Mouse (Mus musculus) megakaryocyte, adult 5-6 weeks (primary cell): Measurements from ENCODE around the gene Wdfy1. TPM values are rescaled to one million over a fixed set of nuclear protein-coding genes. Genes with fewer than 3 reads are reported as not detected.
A peak's percentile ranks its signal among the peaks of the same experiment; 100 is the strongest.

Source experiments
- ATAC-seq: 2 replicates; pipeline ENCODE4 v1.8.0; 2016; ENCODE audit warnings: mild to moderate bottlenecking, inconsistent platforms; ENCODE audit not compliant: poor library complexity, severe bottlenecking
- total RNA-seq, 2 experiments: library from RNA; stranded (forward) in 1 of 2; stranded (reverse) in 1 of 2; fragments of 153-499, 151-499 nt in 1 of 2; fragments of 221-1000, 200-1000 nt in 1 of 2; gene quantifications; 2 replicates each; pipeline versions ENCODE4 v1.2.3 to v1.2.4; 2015 to 2017

The Wdfy1 gene
- total RNA-seq, 2 experiments from 2014 or later = 9.0 to 18.4 TPM

GRCm38 (mm10) chr1:79713081-79713480 is 62.9 kb downstream of the Wdfy1 start:
- ATAC-seq = no peak

GRCm38 (mm10) chr1:79711147-79712126 is 64.5 kb downstream of the Wdfy1 start:
- ATAC-seq = peak; percentile 90

DNA sequence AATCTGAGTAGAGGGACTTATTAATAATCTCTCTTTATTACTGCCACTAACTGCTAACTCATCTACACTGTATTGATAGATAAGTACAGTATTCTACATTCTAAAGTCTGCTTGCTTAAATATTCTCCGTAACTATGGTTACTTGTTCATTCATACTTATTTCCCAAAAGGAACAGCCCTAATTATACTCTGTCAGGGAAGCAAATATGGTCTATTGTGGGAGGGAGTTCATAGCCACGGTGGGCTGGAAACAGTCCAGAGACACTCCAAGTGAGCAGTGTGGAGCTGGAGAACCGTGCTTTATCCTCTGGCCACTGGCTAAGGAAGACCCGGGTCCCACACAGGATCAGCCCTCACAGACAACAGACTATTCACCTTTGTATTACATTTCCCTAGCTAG is 65.3 kb downstream of the Wdfy1 start:
- ATAC-seq = peak; percentile 7

DNA sequence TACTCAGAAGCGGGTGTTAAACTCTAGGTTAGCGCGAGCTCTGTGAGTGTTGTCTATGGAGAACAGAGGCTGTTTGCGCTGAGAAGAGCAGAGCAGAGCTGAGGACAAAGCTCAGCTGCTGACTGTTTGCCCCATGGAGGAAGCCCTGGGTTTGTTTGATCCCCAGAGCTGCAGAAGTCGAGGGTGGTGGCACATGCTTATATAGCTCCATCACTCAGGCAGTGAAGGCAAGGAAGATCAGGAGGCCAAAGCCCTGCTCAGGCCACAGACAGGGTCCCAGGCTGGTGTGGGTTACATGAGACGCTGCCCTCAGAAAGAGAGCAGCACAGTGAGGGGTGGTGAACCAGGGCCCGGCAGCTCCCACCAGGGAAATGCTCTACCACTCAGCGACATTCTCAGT is 65.7 kb downstream of the Wdfy1 start:
- no peak for ATAC-seq

DNA sequence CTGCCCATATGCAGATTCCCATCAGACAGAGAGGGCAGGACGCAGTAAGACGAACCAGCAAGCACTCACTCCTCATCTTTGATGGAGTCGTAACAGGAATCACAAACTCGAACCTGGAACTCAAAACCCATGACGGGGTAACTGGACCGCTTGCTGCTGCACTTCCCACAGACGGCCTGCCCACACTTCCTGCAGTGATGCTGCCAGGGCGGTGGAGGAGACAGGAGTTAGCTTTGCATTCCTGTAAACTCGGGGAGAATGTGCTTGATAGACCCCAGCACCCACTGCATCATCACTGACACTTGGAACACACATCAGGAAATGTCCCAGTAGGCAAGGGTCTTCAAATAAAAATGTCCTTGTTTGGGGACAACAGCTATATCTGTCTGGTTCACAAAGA is 68.6 kb downstream of the Wdfy1 start:
- ATAC-seq = no peak

GRCm38 (mm10) chr1:79706707-79707106 is 69.2 kb downstream of the Wdfy1 start:
- no peak for ATAC-seq

DNA sequence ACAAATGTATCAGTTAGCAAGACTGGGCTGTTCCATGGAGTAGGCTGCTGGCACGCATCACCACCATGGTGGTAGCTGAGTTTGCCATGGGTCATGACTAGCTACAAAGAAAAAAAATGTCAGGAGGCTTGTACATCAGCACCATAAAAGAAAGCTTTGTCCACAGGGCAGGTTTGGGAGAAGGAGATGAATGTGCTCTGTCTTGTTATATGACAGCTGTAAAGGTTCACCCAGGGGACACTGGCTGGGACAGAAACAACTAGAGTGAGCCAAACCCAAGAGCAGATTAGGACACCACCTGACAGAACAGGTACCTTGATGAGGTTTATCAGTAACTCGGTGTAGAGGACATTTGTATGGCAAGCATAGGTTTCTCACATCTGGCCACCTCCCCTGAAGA is 71.3 kb downstream of the Wdfy1 start:
- ATAC-seq = no peak

GRCm38 (mm10) chr1:79703520-79703919 is 72.4 kb downstream of the Wdfy1 start:
- ATAC-seq = no peak

DNA sequence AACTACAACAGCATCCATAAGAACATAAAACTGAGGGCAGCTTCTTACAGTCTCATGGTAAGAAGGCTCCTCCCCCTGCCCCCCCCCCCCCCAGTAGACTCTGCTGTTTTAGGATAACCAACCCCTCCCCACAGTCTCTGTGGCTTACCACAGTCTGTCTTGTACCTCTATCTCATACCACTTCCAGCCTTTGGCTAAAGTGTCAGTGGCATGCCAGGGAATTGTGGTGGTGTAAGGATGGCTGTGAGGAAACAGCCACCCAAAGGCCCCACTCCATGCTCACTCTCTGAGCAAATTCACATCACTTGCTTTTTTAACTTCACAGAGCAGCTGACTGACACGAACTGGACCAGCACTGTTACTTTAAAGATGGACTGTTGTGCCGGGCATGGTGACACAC is 77.4 kb downstream of the Wdfy1 start:
- ATAC-seq = peak; percentile 22; the same call in 1 of the 2 replicates

GRCm38 (mm10) chr1:79697382-79697781 is 78.6 kb downstream of the Wdfy1 start:
- ATAC-seq = peak; percentile 92

DNA sequence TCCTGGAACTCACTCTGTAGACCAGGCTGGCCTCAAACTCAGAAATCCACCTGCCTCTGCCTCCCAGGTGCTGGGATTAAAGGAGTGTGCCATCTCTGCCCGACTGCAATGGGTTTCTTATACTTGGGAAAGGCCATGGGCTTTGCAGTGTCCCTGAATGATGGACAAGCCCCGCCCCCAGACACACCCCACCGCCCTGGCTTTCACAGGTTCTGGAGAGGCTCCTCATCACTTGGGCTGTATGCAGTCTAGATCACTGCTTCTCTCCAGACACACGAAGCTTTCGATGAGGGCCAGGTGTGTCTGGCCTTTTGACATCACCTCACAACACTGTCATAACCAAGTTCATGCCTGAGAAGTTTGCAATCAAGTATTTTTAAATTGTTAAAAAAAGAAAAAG is 79.0 kb downstream of the Wdfy1 start:
- ATAC-seq = no peak

DNA sequence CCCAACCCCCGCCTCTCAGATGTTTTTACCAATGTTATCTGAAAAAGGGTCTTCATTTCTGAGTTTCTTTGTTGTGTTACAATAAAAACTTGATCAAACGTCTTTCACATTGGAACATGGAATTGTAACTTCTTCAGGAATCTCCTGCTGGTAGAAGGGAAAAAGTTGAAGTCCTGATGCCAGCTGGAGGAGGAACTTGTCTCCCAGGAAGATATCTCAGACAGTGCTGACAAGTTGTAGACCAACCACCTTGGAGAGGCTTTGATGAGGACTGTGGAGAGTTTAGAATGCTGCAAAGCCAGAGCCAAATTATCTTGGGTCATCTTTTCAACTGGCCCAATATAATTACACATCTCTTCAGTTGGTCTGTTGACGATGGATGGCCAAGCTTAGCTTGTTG is 83.5 kb downstream of the Wdfy1 start:
- ATAC-seq = no peak

DNA sequence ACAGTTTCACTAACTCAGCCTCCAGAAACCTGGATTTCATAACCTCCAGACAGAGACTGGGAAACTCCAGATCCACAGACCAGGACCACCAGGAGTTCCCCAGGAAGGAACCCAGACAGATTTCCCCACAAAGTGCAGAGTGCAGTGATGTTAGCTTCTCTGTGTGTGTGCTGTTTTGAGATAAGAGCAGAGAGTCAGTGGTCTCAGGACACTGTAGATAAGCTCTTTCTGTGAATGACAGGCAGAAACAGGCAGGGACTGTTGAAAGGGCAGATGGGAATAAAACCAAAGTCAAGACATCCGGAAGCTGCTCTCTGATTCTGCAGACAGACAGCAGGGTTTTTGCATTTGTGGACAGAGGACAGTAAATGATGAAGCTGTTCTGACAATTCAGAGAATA is 88.7 kb downstream of the Wdfy1 start:
- no peak for ATAC-seq

DNA sequence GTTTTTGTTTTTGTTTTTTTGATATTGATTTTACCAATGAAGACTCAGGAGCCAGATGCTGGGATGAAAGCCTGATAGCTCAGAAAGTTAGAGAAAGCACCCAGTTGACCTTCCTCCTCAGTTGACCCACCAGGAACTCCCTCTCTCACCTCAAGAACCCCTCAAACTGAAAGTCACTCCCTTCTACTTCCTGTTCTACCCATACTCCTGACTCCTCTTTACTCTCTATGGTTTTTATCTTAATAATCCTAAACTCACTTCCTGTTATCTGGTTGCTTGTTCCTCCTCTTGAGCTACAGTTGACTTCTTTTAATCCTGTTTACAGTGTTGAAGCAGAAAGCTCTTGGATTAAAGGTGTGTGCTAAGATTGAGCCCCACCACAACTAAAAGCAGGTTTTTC is 91.9 kb downstream of the Wdfy1 start:
- ATAC-seq = peak; percentile 84

- ATAC-seq = peak; percentile 56
These were observed 93.0 kb downstream of the Wdfy1 start for GRCm38 (mm10) chr1:79682936-79683335.

- no peak for ATAC-seq
These were observed 95.2 kb downstream of the Wdfy1 start for GRCm38 (mm10) chr1:79680777-79681176.

- no peak for ATAC-seq
These were observed 97.7 kb downstream of the Wdfy1 start for GRCm38 (mm10) chr1:79678117-79678684.

GRCm38 (mm10) chr1:79675716-79676115 is 100.2 kb downstream of the Wdfy1 start:
- no peak for ATAC-seq

GRCm38 (mm10) chr1:79671543-79672337 is 104.2 kb downstream of the Wdfy1 start, which contains the start of gene Ap1s3:
Gene Ap1s3 (minus strand): TSS chr1:79671972.
- peak; percentile 89 for ATAC-seq

GRCm38 (mm10) chr1:79671196-79671542 is 104.8 kb downstream of the Wdfy1 start:
- ATAC-seq = peak; percentile 61

- peak; percentile 25 for ATAC-seq
These were observed 106.4 kb downstream of the Wdfy1 start for GRCm38 (mm10) chr1:79669419-79669974.
